Mouse (Mus musculus) spleen, adult 2 months (tissue): ENCODE data around the gene Rbck1.

Experiments
- CTCF ChIP-seq: fragments of 200-500 bp; IDR thresholded peaks from 2 replicates; pipeline ENCODE4 v1.5.1; 2011; ENCODE audit warnings: mild to moderate bottlenecking, inconsistent platforms; ENCODE audit not compliant: insufficient read depth, insufficient read length, insufficient replicate concordance; ENCODE audit errors: extremely low read depth
- POLR2A ChIP-seq: fragments of 200-500 bp; IDR thresholded peaks from 2 replicates; pipeline ENCODE4 v1.6.1; 2011; ENCODE audit warnings: low read depth, low read length, inconsistent platforms

DNA sequence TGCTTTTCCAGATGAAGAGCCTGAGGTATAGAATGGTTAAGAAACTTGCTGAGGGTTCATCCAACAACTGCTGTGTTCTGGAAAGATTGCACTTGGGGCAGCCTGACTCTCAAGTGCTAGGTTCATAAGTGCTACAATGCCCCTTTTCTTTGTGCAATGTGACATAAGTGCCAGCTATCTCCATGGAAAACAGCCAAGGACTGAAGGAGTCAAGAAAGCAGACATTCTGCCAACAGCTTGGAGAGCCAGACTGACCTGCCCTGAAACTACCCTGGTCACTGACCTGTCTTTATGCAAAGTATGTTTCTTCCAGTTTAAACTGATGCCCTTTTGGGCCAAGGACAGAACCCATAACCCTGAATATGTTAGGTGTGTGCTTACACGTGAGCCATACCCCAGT, 4.4 kb upstream of the Rbck1 start:
- TF ChIP-seq POLR2A (no peak), CTCF (no peak)
